Mouse (Mus musculus) neural tube, embryonic 15.5 days (tissue): ENCODE data around the gene Vmn1r85. TPM values are rescaled to one million over a fixed set of nuclear protein-coding genes. Genes with fewer than 3 reads are reported as not detected.
A peak's percentile ranks its signal among the peaks of the same experiment; 100 is the strongest.

Experiments
- ATAC-seq: fragments of 200-750 bp; cut with Nextera tagmentation; 2 replicates; pipeline ENCODE4 v1.8.0; 2017; ENCODE audit warnings: mild to moderate bottlenecking, moderate TSS enrichment, moderate library complexity; ENCODE audit not compliant: low FRiP score
- H3K27ac ChIP-seq: fragments of 300-500 bp; sonication (generic); replicated peaks from 2 replicates; pipeline ENCODE4 v1.5.1; 2015; ENCODE audit warnings: mild to moderate bottlenecking, inconsistent platforms
- H3K27me3 ChIP-seq: fragments of 300-500 bp; sonication (generic); replicated peaks from 2 replicates; pipeline ENCODE4 v1.6.1; 2015; ENCODE audit warnings: inconsistent platforms
- H3K36me3 ChIP-seq: fragments of 300-500 bp; sonication (generic); 2 replicates; pipeline ENCODE4 v1.6.1; 2015; ENCODE audit warnings: inconsistent platforms
- H3K4me1 ChIP-seq: fragments of 300-500 bp; sonication (generic); 2 replicates; pipeline ENCODE4 v1.6.1; 2015; ENCODE audit warnings: inconsistent platforms
- H3K4me2 ChIP-seq: fragments of 300-500 bp; sonication (generic); 2 replicates; pipeline ENCODE4 v1.6.1; 2015; ENCODE audit warnings: inconsistent platforms, mild to moderate bottlenecking, moderate library complexity
- H3K4me3 ChIP-seq: fragments of 300-500 bp; sonication (generic); replicated peaks from 2 replicates; pipeline ENCODE4 v1.5.1; 2015; ENCODE audit warnings: mild to moderate bottlenecking, inconsistent platforms
- H3K9ac ChIP-seq: fragments of 300-500 bp; sonication (generic); replicated peaks from 2 replicates; pipeline ENCODE4 v1.6.1; 2015; ENCODE audit warnings: mild to moderate bottlenecking, inconsistent platforms
- H3K9me3 ChIP-seq: fragments of 300-500 bp; sonication (generic); replicated peaks from 2 replicates; pipeline ENCODE4 v1.6.1; 2016; ENCODE audit warnings: inconsistent platforms
- WGBS: fragments of 180-500 bp; shearing (Covaris S2); methylation state at CpG from one replicate; pipeline ENCODE4 v1.1.7; 2015; ENCODE audit warnings: mixed read lengths; 5-methylcytosine and 5-hydroxymethylcytosine counted together
- polyA plus RNA-seq: library from polyadenylated mRNA; unstranded; fragments of >200 nt; fragmentation: Nextera tagmentation; extraction: Ambion mirVana; gene quantifications from 2 replicates; pipeline ENCODE4 v1.2.1, GENCODE M21; 2015

Vmn1r85 gene
- polyA plus RNA-seq, 1 experiment from 2014 or later: 0.12 TPM

- Histone ChIP-seq H3K4me2 (peak within 1 kb of the TSS; percentile 74), H3K9me3 (no peaks in the 10 kb centered on the region), H3K9ac (peak within 1 kb of the TSS; percentile 100), H3K27me3 (peaks cover 28% of the 10 kb centered on the region), H3K4me3 (peak within 1 kb of the TSS; percentile 82), H3K27ac (peak within 1 kb of the TSS; percentile 100), H3K36me3 (peaks cover 18% of the 10 kb centered on the region), H3K4me1 (peaks cover 49% of the 10 kb centered on the region)
- ATAC-seq: peak; percentile 90
- 0% methylated on average over 63 of the region's 65 CpGs for WGBS
These were observed 56.9 kb downstream of the Vmn1r85 start, which contains the start of gene Ube2m for GRCm38 (mm10) chr7:13037901-13038555. TSS of gene Ube2m (minus strand) at chr7:13038275.

- H3K27me3 ChIP-seq: peaks cover 21% of the 10 kb centered on the region
- ATAC-seq: no peak
- peak overlapping the region; percentile 74 for H3K4me2 ChIP-seq
- peak overlapping the region; percentile 82 for H3K4me3 ChIP-seq
- peaks cover 55% of the 10 kb centered on the region for H3K4me1 ChIP-seq
- peak overlapping the region; percentile 100 for H3K9ac ChIP-seq
- H3K9me3 ChIP-seq: no peaks in the 10 kb centered on the region
- H3K36me3 ChIP-seq: peaks cover 24% of the 10 kb centered on the region
- peak overlapping the region; percentile 100 for H3K27ac ChIP-seq
- WGBS: under 1% methylated on average over 31 of the region's 33 CpGs
These were observed 57.6 kb downstream of the Vmn1r85 start for GRCm38 (mm10) chr7:13037366-13037765.

- no peak for ATAC-seq
- H3K4me1 ChIP-seq: peaks cover 56% of the 10 kb centered on the region
- no peaks in the 10 kb centered on the region for H3K9me3 ChIP-seq
- H3K4me3 ChIP-seq: peak overlapping the region; percentile 82
- H3K27ac ChIP-seq: peak overlapping the region; percentile 100
- H3K9ac ChIP-seq: peak overlapping the region; percentile 100
- peak overlapping the region; percentile 74 for H3K4me2 ChIP-seq
- 46% methylated on average over 4 of the region's 4 CpGs for WGBS
- H3K36me3 ChIP-seq: peaks cover 30% of the 10 kb centered on the region
- peaks cover 15% of the 10 kb centered on the region for H3K27me3 ChIP-seq
These were observed 58.2 kb downstream of the Vmn1r85 start for GRCm38 (mm10) chr7:13036806-13037205.

- peak overlapping the region; percentile 96; the same call in 1 of the 2 replicates for H3K27ac ChIP-seq
- ATAC-seq: no peak
- H3K9me3 ChIP-seq: no peaks in the 10 kb centered on the region
- H3K36me3 ChIP-seq: peaks cover 45% of the 10 kb centered on the region
- H3K9ac ChIP-seq: peak overlapping the region; percentile 30; the same call in 1 of the 2 replicates
- WGBS: 82% methylated on average over 17 of the region's 17 CpGs
- peak overlapping the region; percentile 93 for H3K4me2 ChIP-seq
- peak overlapping the region; percentile 62 for H3K4me3 ChIP-seq
- H3K4me1 ChIP-seq: peaks cover 56% of the 10 kb centered on the region
- 0 out of 2 replicates have a peak, but pooled peaks cover under 1% of the 10 kb centered on the region for H3K27me3 ChIP-seq
These were observed 59.6 kb downstream of the Vmn1r85 start for GRCm38 (mm10) chr7:13035211-13035855.

GRCm38 (mm10) chr7:13034148-13034977 is 60.6 kb downstream of the Vmn1r85 start, which contains the start of gene Chmp2a:
TSS of gene Chmp2a (minus strand) at chr7:13034807.
- Histone ChIP-seq H3K27me3 (no peaks in the 10 kb centered on the region), H3K9me3 (no peaks in the 10 kb centered on the region), H3K36me3 (peaks cover 54% of the 10 kb centered on the region), H3K4me3 (peak within 1 kb of the TSS; percentile 62), H3K4me1 (peaks cover 54% of the 10 kb centered on the region), H3K27ac (peak within 1 kb of the TSS; percentile 96), H3K4me2 (peak within 1 kb of the TSS; percentile 93), H3K9ac (peak within 1 kb of the TSS; percentile 68)
- WGBS: under 1% methylated on average over 45 of the region's 45 CpGs
- peak; percentile 83 for ATAC-seq

- Histone ChIP-seq H3K27me3 (no peaks in the 10 kb centered on the region), H3K9me3 (no peaks in the 10 kb centered on the region), H3K9ac (peak overlapping the region; percentile 68), H3K4me3 (peak overlapping the region; percentile 62), H3K36me3 (peaks cover 62% of the 10 kb centered on the region), H3K27ac (peak overlapping the region; percentile 96), H3K4me2 (peak overlapping the region; percentile 93), H3K4me1 (peaks cover 46% of the 10 kb centered on the region)
- 49% methylated on average over 13 of the region's 13 CpGs for WGBS
- no peak for ATAC-seq
These were observed 61.4 kb downstream of the Vmn1r85 start for GRCm38 (mm10) chr7:13033451-13034147.

Other genes starting within 250 kb of the Vmn1r85 start
- 6.7 and 7.5 TPM in 2 replicates for gene Zfp128, start 214.0 kb downstream of the Vmn1r85 start, polyA plus RNA-seq
- gene Zscan22, start 197.4 kb downstream of the Vmn1r85 start, polyA plus RNA-seq: 9.8 and 13.6 TPM in 2 replicates
- gene Rps5, start 172.9 kb downstream of the Vmn1r85 start, polyA plus RNA-seq: 564 and 667 TPM in 2 replicates
- gene Rnf225, start 167.8 kb downstream of the Vmn1r85 start, polyA plus RNA-seq: 0.96 and 1.1 TPM in 2 replicates
- gene Zfp324, start 129.3 kb downstream of the Vmn1r85 start, polyA plus RNA-seq: 13.1 and 13.3 TPM in 2 replicates
- gene Zfp446, start 117.3 kb downstream of the Vmn1r85 start, polyA plus RNA-seq: 9.1 and 10.3 TPM in 2 replicates
- gene Slc27a5, start 97.0 kb downstream of the Vmn1r85 start, polyA plus RNA-seq: 0.49 and 0.68 TPM in 2 replicates
- gene Trim28, start 96.1 kb downstream of the Vmn1r85 start, polyA plus RNA-seq: 202 and 224 TPM in 2 replicates
- 37.6 and 38.7 TPM in 2 replicates for gene Zbtb45, start 85.1 kb downstream of the Vmn1r85 start, polyA plus RNA-seq
- 165 and 170 TPM in 2 replicates for gene Chmp2a, start 60.4 kb downstream of the Vmn1r85 start, polyA plus RNA-seq
- 129 and 149 TPM in 2 replicates for gene Ube2m, start 56.9 kb downstream of the Vmn1r85 start, polyA plus RNA-seq
- gene Mzf1, start 40.4 kb downstream of the Vmn1r85 start, polyA plus RNA-seq: 7.7 and 8.8 TPM in 2 replicates
- not detected in 2 replicates for gene Vmn1r86, start 24.7 kb upstream of the Vmn1r85 start, polyA plus RNA-seq
- gene Vmn1r87, start 45.0 kb upstream of the Vmn1r85 start, polyA plus RNA-seq: not detected in 2 replicates
- not detected in 2 replicates for gene Vmn1r88, start 64.4 kb upstream of the Vmn1r85 start, polyA plus RNA-seq
- gene Vmn1r89, start 117.8 kb upstream of the Vmn1r85 start, polyA plus RNA-seq: not detected in 2 replicates
- 29.5 and 48.4 TPM in 2 replicates for gene Lig1, start 182.1 kb upstream of the Vmn1r85 start, polyA plus RNA-seq
- gene Zswim9, start 183.5 kb upstream of the Vmn1r85 start, polyA plus RNA-seq: 9.4 and 9.6 TPM in 2 replicates
- 0.69 and 0.72 TPM in 2 replicates for gene Pla2g4c, start 229.5 kb upstream of the Vmn1r85 start, polyA plus RNA-seq